Comparison of ENCODE assay signal across 6 mouse cellular contexts in genomic region chr8:123564221-123564620, GRCm38 (mm10). TPM values are rescaled to one million over a fixed set of nuclear protein-coding genes. Genes with fewer than 3 reads are reported as not detected.
"Had no signal": no experiment of that assay in that cellular context is flagged by ENCODE, and none has a peak within 500 bp of the region (broad histone marks: within the 10 kb centered on the region; RNA-seq: fewer than 3 reads in every experiment).

No protein-coding gene starts in this region.

RNA-seq across cellular contexts. Expression of gene Dbndd1, which starts 49.0 kb away (rescaled TPM):
- total RNA-seq: liver, adult 2 months; megakaryocyte progenitor cell, adult 5-6 weeks; megakaryocyte-erythroid progenitor cell, adult 5-6 weeks; monocyte, adult 5-6 weeks had no signal
- polyA plus RNA-seq: liver, adult 2 months; liver, postnatal 0 days; macrophage had no signal
